Mouse (Mus musculus) embryonic stem cell, embryonic (primary cell): Measurements from ENCODE around the gene Knstrn.

Experiments used
- CTCF ChIA-PET, 4 experiments: fragments of 300-600 bp in 2 of 4; fragments of 350-600 bp in 2 of 4; sonication (Branson Sonifier 250); formaldehyde crosslinking; loops; one replicate each; lab custom pipeline; 2022; ENCODE audit warnings: inconsistent platforms in 2 of 4; lab: Charles Lee
- POLR2A ChIA-PET, 4 experiments: fragments of 300-600 bp in 2 of 4; fragments of 350-600 bp in 2 of 4; sonication (Branson Sonifier 250); formaldehyde crosslinking; loops; one replicate each; lab custom pipeline; 2022; ENCODE audit warnings: antibody characterized with exemption in 4 of 4, inconsistent platforms in 1 of 4; lab: Charles Lee

Gene Knstrn

DNA sequence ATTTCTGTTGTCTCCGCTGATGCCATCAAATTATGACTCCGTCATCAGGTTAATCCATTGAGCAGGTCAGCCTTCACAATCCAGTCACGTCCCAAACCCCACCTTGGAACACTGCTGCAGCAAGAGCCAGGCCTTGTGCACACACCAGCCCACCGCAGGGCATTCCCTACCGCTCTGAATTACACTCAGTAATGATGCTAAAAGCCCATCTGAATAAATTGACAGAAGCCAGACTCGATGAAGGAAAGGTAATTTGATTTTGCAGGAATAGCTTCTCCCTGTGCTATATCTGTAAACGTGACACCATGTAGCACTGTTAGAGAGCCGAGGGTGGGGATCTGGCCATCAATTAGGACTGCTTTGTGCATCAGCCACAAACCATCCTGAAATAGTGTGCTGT is 61.5 kb downstream of the Knstrn start:
- ChIA-PET CTCF (interaction anchor here in 1 of 4 experiments (0.6 kb wide), 1 partner anchor 227 kb away, joined by 3 read pairs; no protein-coding TSS in a partner anchor), POLR2A (no interaction called here)

DNA sequence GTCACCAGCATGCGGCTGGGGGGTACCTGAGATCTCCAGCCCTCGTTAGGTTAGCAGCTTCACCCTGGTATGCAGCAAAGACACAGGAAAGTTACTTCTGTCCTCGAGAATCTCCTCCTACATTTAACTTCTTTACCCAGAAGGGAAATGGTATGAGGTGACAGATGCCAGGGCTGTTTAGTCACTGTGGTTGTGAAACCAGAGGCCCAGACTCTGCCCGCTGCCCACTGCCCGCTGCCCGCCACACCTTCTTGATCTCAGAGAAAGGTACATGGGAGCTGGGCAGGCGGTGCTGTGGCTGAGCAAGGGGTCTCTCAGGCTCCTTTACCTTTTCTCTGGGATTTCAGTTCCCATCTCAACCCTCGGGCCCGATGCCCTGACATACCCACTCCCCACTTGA is 62.6 kb downstream of the Knstrn start:
- CTCF ChIA-PET = interaction anchor here in 2 of 4 experiments (0.5 to 1.4 kb wide), 3 partner anchors 170 to 581 kb away, joined by 3 to 4 read pairs (median 4); no protein-coding TSS in a partner anchor
- POLR2A ChIA-PET = interaction anchor here in 3 of 4 experiments (0.7 to 2.4 kb wide), 6 partner anchors 12 to 269 kb away, joined by 3 to 8 read pairs (median 3); partner anchors contain the start of genes Ivd (in 2 of the 3) and Knstrn (in 1 of the 3)

DNA sequence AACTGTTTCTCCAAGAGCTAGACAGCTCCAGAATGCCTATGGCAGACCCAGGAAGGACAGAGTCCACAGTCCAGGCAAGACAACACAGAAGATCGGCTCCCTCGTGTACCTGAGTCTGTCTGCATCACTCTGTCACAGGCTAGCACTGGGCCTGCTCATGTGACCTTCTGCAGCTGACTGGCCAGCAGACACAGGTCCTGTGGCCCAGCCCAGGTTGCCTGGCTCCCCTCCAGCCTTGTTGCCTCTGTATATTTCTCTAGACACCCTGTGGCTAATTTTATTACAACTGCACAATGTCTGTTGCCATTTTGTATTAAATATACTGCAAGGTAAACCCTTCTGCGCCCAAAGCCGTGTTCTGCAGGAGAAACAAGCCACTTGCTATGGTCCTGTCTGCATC is 67.2 kb downstream of the Knstrn start:
- POLR2A ChIA-PET = interaction anchor here in 3 of 4 experiments (0.6 to 3.9 kb wide), 7 partner anchors 18 to 240 kb away, joined by 3 to 16 read pairs (median 4); partner anchors contain the start of genes Ivd (in 1 of the 3) and Knstrn (in 1 of the 3)
- CTCF ChIA-PET = interaction anchor here (0.6 to 2.1 kb wide), 6 partner anchors 72 to 704 kb away, joined by 3 to 6 read pairs (median 3); no protein-coding TSS in a partner anchor

DNA sequence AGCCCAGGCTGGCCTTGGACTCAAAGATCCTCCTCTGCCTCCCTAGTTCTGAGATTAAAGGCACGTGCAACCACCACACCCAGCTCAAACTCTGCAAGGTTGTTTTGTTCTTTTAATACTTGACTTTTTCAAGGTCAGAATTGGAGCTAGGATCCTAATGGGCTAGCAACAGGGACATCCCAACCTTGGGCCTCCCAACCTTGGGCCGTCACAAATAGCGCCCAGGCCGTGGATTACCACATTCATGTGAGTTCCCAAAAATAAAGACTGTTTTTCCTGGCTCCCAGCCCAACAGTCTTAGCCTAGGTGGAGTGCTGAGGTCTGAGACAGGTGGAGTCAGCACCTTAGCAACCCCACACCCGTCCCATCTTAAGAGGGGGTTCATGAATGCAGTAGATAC is 68.2 kb downstream of the Knstrn start:
- CTCF ChIA-PET = interaction anchor here (0.6 to 2.1 kb wide), 8 partner anchors 20 to 182 kb away, joined by 3 to 11 read pairs (median 5); partner anchors contain the start of gene Ivd (in 1 of the 4)
- POLR2A ChIA-PET = interaction anchor here in 3 of 4 experiments (0.6 to 3.9 kb wide), 13 partner anchors 17 to 400 kb away, joined by 3 to 16 read pairs (median 3); partner anchors contain the start of genes Ankrd63 (in 1 of the 3), Bahd1 (in 1 of the 3), Ivd (in 1 of the 3) and Knstrn (in 1 of the 3)

DNA sequence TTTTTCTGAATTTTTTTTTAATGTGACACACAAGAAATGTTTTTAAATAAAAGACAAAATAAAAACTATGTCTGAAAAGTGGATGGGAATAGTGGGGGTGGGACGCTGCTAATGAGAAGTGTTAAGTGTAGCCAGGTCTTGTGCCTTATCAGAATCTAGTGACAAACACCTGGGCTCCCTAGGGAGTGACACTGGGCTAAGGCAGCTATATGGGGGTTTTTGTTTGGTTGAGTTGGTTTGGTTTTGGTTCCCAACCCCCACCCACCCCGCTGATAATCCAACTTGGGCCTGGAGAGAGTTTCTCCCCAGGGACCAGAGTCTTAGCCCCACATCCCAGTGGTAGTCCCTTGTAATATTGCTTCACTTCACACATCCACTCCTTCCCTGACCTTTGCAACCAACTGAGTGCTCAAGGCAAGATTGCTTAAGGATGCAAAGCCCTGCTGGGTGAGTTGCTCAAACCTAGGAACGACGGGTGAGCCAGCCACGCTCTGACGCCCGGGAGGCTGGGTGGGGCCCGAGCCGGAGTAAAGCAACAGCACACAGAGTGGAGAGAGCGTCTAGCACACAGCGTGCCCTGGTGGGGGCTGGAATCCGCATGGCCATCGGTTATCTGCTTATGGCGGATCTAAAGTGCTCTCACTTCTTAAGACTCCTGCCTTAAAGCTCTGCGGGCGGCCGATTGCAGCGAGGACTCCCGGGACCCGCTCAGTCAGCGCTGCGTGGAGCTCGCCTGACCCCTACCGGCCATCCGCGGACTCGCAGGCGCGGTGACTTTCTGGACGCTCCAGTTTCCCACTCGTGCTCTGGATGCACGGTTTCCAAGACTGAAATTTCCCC is 69.3 kb downstream of the Knstrn start:
- CTCF ChIA-PET = interaction anchor here (0.5 to 3.1 kb wide), 53 partner anchors 11 to 1057 kb away, joined by 3 to 38 read pairs (median 4); partner anchors contain the start of genes Ivd (in 3 of the 4), Ccdc9b (in 2 of the 4), Gpr176 (in 1 of the 4) and Inafm2 (in 1 of the 4)
- POLR2A ChIA-PET = interaction anchor here in 3 of 4 experiments (0.6 to 3.9 kb wide), 14 partner anchors 10 to 401 kb away, joined by 3 to 16 read pairs (median 4); partner anchors contain the start of genes Ivd (in 2 of the 3), Ankrd63 (in 1 of the 3), Bahd1 (in 1 of the 3) and Knstrn (in 1 of the 3)

DNA sequence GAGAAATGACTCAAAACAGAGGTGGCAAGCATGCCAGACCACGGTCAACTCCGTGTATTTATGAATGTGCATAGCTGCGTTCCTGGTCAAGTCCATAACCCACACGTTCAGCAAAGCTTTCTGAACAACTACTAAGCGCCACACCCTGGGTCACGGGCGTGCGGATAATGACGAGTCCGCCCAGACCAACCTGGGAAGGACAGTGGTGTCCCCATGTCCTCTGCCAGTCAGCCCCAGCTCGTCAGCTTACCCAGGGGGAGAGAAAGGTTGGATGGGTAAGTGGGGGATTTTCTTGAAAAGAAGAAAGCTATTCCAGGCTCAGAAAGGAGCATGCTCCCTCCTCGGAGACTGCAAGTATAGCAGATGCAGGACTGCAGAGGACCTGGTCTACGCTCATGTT is 73.6 kb downstream of the Knstrn start:
- POLR2A ChIA-PET = interaction anchor here in 2 of 4 experiments (0.7 to 1.9 kb wide), 6 partner anchors 9 to 191 kb away, joined by 3 to 7 read pairs (median 3); partner anchors contain the start of genes Ccdc9b (in 1 of the 2) and Ivd (in 1 of the 2)
- CTCF ChIA-PET = interaction anchor here in 1 of 4 experiments (0.6 kb wide), 1 partner anchor 57 kb away, joined by 3 read pairs; no protein-coding TSS in a partner anchor

DNA sequence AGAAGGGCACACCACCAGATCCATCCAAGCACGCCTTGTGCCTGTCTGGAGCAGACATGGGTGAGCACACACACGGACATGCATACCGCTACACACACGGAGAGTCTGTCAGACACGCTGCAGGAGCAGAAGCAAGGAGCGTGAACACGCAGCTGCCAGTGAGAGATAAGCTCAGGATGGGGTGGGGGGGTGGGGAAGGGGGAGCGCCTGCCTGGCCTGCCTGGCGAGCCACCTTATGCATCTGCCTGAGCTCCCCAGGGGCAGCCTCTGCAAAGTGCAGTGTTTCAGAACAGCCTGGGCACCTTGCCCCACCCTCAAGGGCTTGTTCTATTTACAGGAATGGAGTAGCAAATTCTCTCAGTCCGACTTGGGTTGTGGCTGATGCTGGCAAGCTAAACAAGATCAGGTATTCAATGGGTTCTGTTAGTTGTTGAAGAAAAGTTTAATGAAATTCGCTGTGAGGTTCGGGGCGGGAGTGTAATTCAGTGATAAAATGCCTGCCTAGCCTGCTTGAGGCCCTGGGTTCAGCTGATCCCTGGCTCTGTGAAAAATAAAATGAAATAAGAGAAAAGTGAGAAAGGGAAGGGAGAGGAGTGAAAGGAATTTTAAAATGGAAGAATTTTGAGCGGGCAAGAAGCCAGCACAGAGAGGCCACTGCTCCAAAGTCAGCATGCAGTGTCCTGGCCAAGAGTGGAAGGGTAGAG is 74.2 kb downstream of the Knstrn start:
- POLR2A ChIA-PET = interaction anchor here in 2 of 4 experiments (0.7 to 1.9 kb wide), 5 partner anchors 9 to 126 kb away, joined by 3 to 7 read pairs (median 3); partner anchors contain the start of genes Ccdc9b (in 1 of the 2) and Ivd (in 1 of the 2)
- CTCF ChIA-PET = interaction anchor here in 2 of 4 experiments (0.6 to 0.7 kb wide), 2 partner anchors 56 to 468 kb away, joined by 3 read pairs; no protein-coding TSS in a partner anchor

DNA sequence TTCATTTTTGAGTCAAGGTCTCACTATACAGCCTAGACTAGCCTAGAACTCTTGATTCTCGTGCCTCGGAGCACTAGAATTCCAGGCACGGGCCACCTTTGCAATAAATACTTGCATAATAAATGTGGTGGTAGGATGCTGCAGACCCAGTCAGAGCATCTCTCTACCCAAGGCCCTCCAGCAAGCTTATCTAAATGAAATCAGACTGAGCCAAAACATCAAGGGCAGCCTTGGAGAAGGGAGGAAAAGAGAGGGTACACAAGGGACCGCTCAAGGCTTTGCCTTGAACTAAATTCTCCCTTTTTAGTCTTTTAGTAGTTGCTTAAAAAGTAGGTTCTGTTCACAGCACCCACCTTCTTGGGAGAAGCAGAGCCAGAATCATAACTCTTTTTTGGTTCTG is 77.4 kb downstream of the Knstrn start:
- ChIA-PET CTCF (no interaction called here), POLR2A (interaction anchor here in 2 of 4 experiments (0.6 kb wide), 2 partner anchors 76 to 266 kb away, joined by 3 to 4 read pairs; no protein-coding TSS in a partner anchor)

DNA sequence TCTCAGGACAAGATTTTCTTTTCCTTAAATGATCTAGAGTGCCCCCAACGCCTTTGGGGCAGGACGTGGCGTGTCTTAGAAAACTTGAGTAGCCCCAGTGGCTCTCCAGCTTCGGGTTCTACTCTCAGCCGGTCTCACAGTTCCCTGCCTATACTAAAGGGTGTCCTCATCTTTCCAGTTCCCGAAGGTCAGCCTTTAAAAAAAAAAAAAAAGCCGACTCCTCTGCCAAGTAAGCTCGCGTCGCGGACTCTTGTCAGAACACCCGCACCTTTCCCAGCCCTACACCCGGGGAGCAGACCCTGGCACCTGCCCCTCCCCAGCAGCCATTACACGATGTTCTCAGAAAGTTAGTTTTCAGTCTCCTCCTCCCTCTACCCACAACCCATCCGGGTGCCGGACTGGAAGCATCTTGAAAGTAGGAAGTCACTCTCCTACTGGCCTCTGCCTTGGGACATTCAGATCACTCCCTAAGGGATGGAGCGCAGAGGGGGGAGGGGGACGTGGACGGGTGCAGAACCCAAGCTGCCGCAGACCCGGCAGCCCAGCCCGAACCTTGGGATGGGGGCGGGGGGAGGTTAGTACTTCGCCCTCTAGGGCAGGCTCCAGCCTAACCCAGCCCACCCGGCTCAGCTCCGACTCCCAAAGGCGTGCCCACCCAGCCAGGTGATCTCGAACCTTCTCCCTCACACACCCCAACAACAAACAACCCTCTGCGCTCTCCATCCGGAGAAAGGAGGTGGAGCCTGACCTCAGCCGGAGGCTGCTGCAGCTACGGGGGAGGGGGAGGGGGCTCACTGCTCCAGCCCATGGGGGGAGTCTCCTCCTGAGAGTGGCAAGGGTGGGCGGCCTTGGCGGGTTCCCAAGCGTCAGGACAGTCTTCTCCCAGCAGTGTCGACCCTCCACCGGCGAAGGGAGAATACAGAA is 82.4 kb downstream of the Knstrn start:
- CTCF ChIA-PET = interaction anchor here (0.6 to 1.7 kb wide), 8 partner anchors 13 to 190 kb away, joined by 3 to 7 read pairs (median 5); no protein-coding TSS in a partner anchor
- POLR2A ChIA-PET = interaction anchor here (0.6 to 1.6 kb wide), 12 partner anchors 19 to 457 kb away, joined by 3 to 5 read pairs (median 3); partner anchors contain the start of genes Ccdc9b (in 1 of the 4), Chst14 (in 1 of the 4), Inafm2 (in 1 of the 4) and Ivd (in 1 of the 4)

DNA sequence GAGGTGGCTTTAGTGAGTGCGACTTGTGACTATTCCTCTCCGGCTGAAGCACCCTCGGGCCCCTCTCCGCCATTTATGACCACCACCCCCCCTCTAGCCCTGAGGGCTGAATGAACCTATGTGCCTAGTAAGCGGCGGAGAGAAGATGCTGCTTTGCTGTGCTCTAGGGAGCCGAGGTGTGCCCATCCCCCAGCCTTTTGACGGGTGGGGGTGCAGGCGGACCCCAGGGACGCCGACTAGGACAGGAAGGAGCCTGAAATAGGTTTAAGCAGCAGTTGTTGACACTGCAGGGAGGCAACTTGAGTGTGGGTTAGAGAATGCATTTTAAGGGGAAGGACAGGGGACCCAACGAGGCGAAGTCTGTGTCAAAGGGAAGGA is 83.1 kb downstream of the Knstrn start:
- CTCF ChIA-PET = interaction anchor here in 2 of 4 experiments (1.0 to 1.7 kb wide), 2 partner anchors 13 to 79 kb away, joined by 4 to 6 read pairs; no protein-coding TSS in a partner anchor
- POLR2A ChIA-PET = interaction anchor here in 2 of 4 experiments (0.9 to 1.3 kb wide), 3 partner anchors 19 to 197 kb away, joined by 3 to 4 read pairs (median 3); partner anchors contain the start of gene Ivd (in 1 of the 2)

DNA sequence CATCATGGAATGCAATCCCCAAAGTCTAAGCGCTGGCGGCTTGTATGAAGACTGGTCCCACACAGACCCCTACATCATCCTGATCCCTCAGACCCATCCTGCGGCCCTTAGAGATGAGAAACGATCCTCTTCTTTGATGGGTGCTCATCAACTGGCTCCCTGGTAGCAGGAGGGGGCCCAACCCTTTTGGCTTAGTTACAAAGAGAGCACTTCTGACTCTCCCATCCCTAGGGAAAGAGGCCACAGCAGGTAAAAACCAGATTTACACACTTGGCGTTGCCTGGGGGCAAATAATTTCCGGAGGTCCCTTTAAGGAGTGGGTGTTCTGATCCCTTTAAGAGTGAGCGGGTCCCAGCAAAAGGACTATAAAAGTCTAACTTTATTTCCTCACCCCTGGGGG is 83.6 kb downstream of the Knstrn start:
- ChIA-PET POLR2A (interaction anchor here in 1 of 4 experiments (0.9 kb wide), 1 partner anchor 35 kb away, joined by 3 read pairs; the partner anchor contains the start of gene Ivd), CTCF (interaction anchor here in 1 of 4 experiments (1.7 kb wide), 1 partner anchor 14 kb away, joined by 4 read pairs; no protein-coding TSS in a partner anchor)

DNA sequence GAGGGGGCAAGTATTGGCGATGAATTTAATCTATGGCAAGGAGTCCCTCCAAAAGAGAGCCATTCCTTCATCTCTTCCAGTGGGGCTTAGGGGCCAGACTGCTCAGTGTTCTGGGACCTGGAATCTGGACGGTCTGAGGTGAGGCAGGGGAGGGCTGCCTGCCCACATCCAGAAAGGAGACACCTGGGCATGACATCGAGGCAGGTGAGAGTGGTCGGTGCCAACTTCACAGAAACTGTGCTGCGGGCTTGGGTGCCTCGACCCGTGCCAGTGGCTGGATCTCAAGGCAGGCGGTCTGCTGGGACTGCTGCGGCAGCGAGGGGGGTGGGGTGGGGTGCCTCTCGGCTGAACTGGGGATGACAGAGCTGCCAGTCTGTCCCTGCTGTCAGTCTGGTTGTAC is 84.0 kb downstream of the Knstrn start:
- ChIA-PET CTCF (no interaction called here), POLR2A (interaction anchor here (0.6 to 0.9 kb wide), 5 partner anchors 15 to 145 kb away, joined by 3 to 5 read pairs (median 4); partner anchors contain the start of gene Ivd (in 1 of the 4))

DNA sequence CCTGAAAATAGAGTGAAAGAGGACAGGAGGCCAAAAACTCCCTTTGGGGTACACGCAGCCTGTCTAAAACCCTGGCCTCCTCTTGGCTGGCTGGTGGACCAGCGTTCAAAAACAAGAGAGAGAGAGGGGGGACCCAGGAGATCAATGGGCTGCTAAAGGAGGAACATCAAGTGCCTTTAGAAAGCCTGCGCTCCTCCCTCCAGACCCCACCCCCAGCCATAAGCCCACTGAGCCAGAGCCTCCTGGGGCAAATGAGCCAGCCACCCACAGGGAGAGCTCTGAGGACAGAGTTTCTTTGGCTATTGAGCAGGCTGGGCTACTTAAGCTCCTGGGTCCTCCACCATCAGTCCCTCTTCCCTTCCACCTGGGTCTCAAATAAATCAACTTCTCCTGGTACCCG is 85.0 kb downstream of the Knstrn start:
- ChIA-PET CTCF (no interaction called here), POLR2A (interaction anchor here in 2 of 4 experiments (0.6 to 1.7 kb wide), 3 partner anchors 17 to 85 kb away, joined by 3 to 4 read pairs (median 3); no protein-coding TSS in a partner anchor)

DNA sequence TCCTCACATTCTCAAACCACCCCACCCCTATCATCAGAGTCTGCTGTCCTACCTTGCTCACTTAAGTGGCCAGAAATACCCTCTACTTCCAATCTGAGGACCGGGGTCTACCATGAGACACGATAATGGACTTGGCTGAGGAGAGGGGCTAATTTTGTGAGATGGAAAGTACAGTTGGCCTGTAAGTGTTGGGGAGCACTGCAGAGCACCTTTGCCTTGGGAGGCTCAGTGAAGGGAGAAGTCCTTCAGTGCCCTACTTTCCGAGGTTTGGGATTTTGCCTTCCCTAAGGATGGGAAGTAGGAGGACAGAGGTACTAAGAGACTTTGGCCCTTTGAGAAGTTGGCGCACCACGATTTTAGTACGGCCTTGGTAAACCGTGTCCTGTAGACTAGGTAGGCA is 85.5 kb downstream of the Knstrn start:
- ChIA-PET CTCF (no interaction called here), POLR2A (interaction anchor here in 1 of 4 experiments (0.9 to 1.7 kb wide), 2 partner anchors 18 to 84 kb away, joined by 3 to 4 read pairs; no protein-coding TSS in a partner anchor)

DNA sequence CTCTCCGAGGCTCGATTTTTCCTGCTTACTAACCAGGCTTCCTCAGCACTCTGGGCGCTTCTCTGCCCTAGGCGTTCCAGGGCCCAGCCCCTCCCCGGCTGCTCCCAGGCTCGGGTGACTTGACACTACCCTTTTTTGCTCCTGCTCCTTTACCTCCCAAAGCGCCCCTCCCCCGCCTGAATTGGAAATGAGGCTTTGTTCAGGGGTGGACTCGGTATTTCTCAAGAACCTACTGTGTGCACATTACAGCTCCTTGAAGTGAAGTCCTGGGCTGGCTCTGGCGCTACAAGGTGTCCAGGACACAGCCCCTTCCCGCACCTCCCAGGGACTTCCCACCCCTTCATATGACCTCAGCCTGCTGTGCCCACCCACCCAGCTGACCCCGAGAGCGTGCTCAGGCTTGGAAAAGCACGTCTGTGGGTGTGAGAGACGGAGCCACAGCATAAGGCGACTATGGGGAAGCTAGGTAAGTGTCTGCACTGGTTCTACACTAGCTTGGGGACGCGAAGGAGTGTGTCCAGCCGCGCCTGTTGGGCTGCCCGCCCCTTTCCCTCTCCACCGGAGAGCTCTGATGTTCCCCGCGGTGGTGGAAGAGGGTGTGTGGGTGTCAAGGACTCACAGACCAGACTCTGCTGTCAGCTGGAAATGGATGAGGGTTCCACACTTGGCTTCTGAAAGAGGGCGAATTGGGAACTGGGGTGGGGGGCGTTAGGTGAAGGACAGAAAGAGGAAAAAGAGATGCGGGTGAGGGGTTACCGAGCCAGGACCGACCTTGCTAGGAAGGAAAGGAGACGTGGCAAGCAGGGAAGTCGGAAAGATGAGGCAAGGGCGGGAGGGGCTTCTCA is 86.4 kb downstream of the Knstrn start, which contains the start of gene Bahd1:
Gene Bahd1, plus strand, starts transcription at position 397 of the 845 bp plus-strand sequence.
- POLR2A ChIA-PET = interaction anchor here (0.5 to 3.8 kb wide), 12 partner anchors 14 to 438 kb away, joined by 3 to 12 read pairs (median 4); no protein-coding TSS in a partner anchor

More for the DNA sequence above, 86.4 kb downstream of the Knstrn start, which contains the start of gene Bahd1:
- CTCF ChIA-PET = interaction anchor here in 3 of 4 experiments (0.6 to 1.4 kb wide), 7 partner anchors 7 to 372 kb away, joined by 3 to 5 read pairs (median 3); no protein-coding TSS in a partner anchor
